Mouse (Mus musculus): ENCODE data around the gene Arhgap42. TPM values are rescaled to one million over a fixed set of nuclear protein-coding genes. Genes with fewer than 3 reads are reported as not detected.

The Arhgap42 gene
- total RNA-seq (2014; rRNA removed), result 9.0 and 11.2 TPM in 2 replicates
- 11.3 and 11.7 TPM in 2 replicates for polyA plus RNA-seq (2015; fragmentation: Nextera tagmentation; extraction: Ambion mirVana)

- Histone ChIP-seq H3K4me2 (ENCODE audit: low read depth, low read length, poor library complexity, severe bottlenecking) (peak within 1 kb of the TSS; percentile 86), H3K36me3 (ENCODE audit: insufficient read depth, low read length) (no peaks in the 10 kb centered on the region), H3K4me1 (ENCODE audit: insufficient read depth, low read length) (no peaks in the 10 kb centered on the region), H3K4me3 (ENCODE audit: low read depth, low read length) (peak within 1 kb of the TSS; percentile 90), H3K9me3 (ENCODE audit: low read length) (no peaks in the 10 kb centered on the region), H3K9ac (replicated peaks; ENCODE audit: low read length, poor library complexity, severe bottlenecking) (peak within 1 kb of the TSS; percentile 84), H3K27ac (ENCODE audit: low read depth, low read length) (peak within 1 kb of the TSS; percentile 68), H3K27me3 (ENCODE audit: insufficient read depth, low read length) (no peaks in the 10 kb centered on the region)
- TF ChIP-seq CTCF (IDR thresholded peaks at IDR 0.05), result peak; percentile 78
- DNase-seq (ENCODE audit: low spot score) (peak; percentile 78), ATAC-seq (ENCODE audit: low FRiP score) (peak; percentile 90)
- WGBS, result 1% methylated on average over 63 of the region's 78 CpGs
Observed at GRCm38 (mm10) chr9:9238438-9239391, at the start of gene Arhgap42. Arhgap42 (minus strand) TSS chr9:9239101.

GRCm38 (mm10) chr9:9288140-9288539 lies 49.2 kb upstream of the Arhgap42 start:
- ATAC-seq (ENCODE audit: low FRiP score), result no peak
- WGBS, result 81% methylated on average over 2 of the region's 2 CpGs
- H3K27me3 ChIP-seq (ENCODE audit: insufficient read depth, low read length), result no peaks in the 10 kb centered on the region
- no peaks in the 10 kb centered on the region for H3K36me3 ChIP-seq (ENCODE audit: insufficient read depth, low read length)
- no peak for TF ChIP-seq CTCF (IDR thresholded peaks at IDR 0.05)
- no peaks in the 10 kb centered on the region for H3K9me3 ChIP-seq (ENCODE audit: low read length)
- no peak overlapping the region for H3K4me2 ChIP-seq (ENCODE audit: low read depth, low read length, poor library complexity, severe bottlenecking)
- H3K9ac ChIP-seq (replicated peaks; ENCODE audit: low read length, poor library complexity, severe bottlenecking), result no peak overlapping the region
- no peaks in the 10 kb centered on the region for H3K4me1 ChIP-seq (ENCODE audit: insufficient read depth, low read length)
- H3K27ac ChIP-seq (ENCODE audit: low read depth, low read length), result no peak overlapping the region
- no peak for DNase-seq (ENCODE audit: low spot score)
- H3K4me3 ChIP-seq (ENCODE audit: low read depth, low read length), result no peak overlapping the region

DNA sequence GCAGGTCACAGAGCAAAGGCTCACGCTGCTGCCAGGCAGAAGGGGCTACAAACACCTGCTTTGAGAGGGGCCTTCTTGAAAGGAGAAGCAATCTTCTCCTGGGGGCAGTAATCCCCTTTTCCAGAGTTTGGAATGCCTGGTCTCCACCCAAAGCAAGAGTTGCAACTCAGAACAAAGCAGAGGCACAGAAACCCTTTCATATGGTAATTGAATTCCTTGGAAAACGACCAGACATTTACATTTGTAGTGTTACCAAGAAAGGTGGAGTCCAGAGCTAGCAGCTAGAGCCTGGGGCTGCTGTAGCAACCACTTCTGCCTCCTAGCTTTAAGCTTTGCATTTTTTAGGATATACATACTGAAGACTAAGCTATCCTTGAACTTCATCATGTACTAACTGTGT lies 30.4 kb upstream of the Arhgap42 start:
- WGBS, result 6% methylated on average over 2 of the region's 2 CpGs
- Histone ChIP-seq H3K27me3 (ENCODE audit: insufficient read depth, low read length) (no peaks in the 10 kb centered on the region), H3K4me1 (ENCODE audit: insufficient read depth, low read length) (no peaks in the 10 kb centered on the region), H3K9ac (replicated peaks; ENCODE audit: low read length, poor library complexity, severe bottlenecking) (no peak overlapping the region), H3K4me2 (ENCODE audit: low read depth, low read length, poor library complexity, severe bottlenecking) (no peak overlapping the region), H3K36me3 (ENCODE audit: insufficient read depth, low read length) (no peaks in the 10 kb centered on the region), H3K9me3 (ENCODE audit: low read length) (no peaks in the 10 kb centered on the region), H3K27ac (ENCODE audit: low read depth, low read length) (no peak overlapping the region), H3K4me3 (ENCODE audit: low read depth, low read length) (no peak overlapping the region)
- ATAC-seq (ENCODE audit: low FRiP score) (no peak), DNase-seq (ENCODE audit: low spot score) (peak; percentile 23)
- TF ChIP-seq CTCF (IDR thresholded peaks at IDR 0.05), result no peak

GRCm38 (mm10) chr9:9267606-9268601 lies 29.0 kb upstream of the Arhgap42 start:
- H3K4me2 ChIP-seq (ENCODE audit: low read depth, low read length, poor library complexity, severe bottlenecking), result no peak overlapping the region
- no peaks in the 10 kb centered on the region for H3K4me1 ChIP-seq (ENCODE audit: insufficient read depth, low read length)
- DNase-seq (ENCODE audit: low spot score) (no peak), ATAC-seq (ENCODE audit: low FRiP score) (no peak)
- 80% methylated on average over 6 of the region's 6 CpGs for WGBS
- TF ChIP-seq CTCF (IDR thresholded peaks at IDR 0.05), result no peak
- H3K36me3 ChIP-seq (ENCODE audit: insufficient read depth, low read length), result no peaks in the 10 kb centered on the region
- no peaks in the 10 kb centered on the region for H3K27me3 ChIP-seq (ENCODE audit: insufficient read depth, low read length)
- no peak overlapping the region for H3K9ac ChIP-seq (replicated peaks; ENCODE audit: low read length, poor library complexity, severe bottlenecking)
- no peak overlapping the region for H3K27ac ChIP-seq (ENCODE audit: low read depth, low read length)
- H3K4me3 ChIP-seq (ENCODE audit: low read depth, low read length), result no peak overlapping the region
- no peaks in the 10 kb centered on the region for H3K9me3 ChIP-seq (ENCODE audit: low read length)

- Histone ChIP-seq H3K27me3 (ENCODE audit: insufficient read depth, low read length) (no peaks in the 10 kb centered on the region), H3K4me3 (ENCODE audit: low read depth, low read length) (no peak overlapping the region), H3K36me3 (ENCODE audit: insufficient read depth, low read length) (no peaks in the 10 kb centered on the region), H3K9me3 (ENCODE audit: low read length) (no peaks in the 10 kb centered on the region), H3K4me2 (ENCODE audit: low read depth, low read length, poor library complexity, severe bottlenecking) (no peak overlapping the region), H3K27ac (ENCODE audit: low read depth, low read length) (no peak overlapping the region), H3K4me1 (ENCODE audit: insufficient read depth, low read length) (no peaks in the 10 kb centered on the region), H3K9ac (replicated peaks; ENCODE audit: low read length, poor library complexity, severe bottlenecking) (no peak overlapping the region)
- DNase-seq (ENCODE audit: low spot score) (no peak), ATAC-seq (ENCODE audit: low FRiP score) (no peak)
- no peak for TF ChIP-seq CTCF (IDR thresholded peaks at IDR 0.05)
- WGBS, result 33% methylated on average over 1 of the region's 1 CpGs
Observed at GRCm38 (mm10) chr9:9263543-9263942, 24.6 kb upstream of the Arhgap42 start.
